Mouse (Mus musculus) limb, embryonic 14.5 days (tissue): ENCODE data around the gene Hoxc8. TPM values are rescaled to one million over a fixed set of nuclear protein-coding genes. Genes with fewer than 3 reads are reported as not detected.

Source experiments
- ATAC-seq: fragments of 200-750 bp; cut with Nextera tagmentation; 2 replicates; pipeline ENCODE4 v1.8.0; 2017; ENCODE audit warnings: low read depth, moderate number of reproducible peaks, moderate TSS enrichment; ENCODE audit not compliant: low FRiP score
- DNase-seq: peaks from one replicate; pipeline ENCODE4 v3.0.0-alpha.2; 2015; ENCODE audit warnings: low spot score
- H3K27ac ChIP-seq: fragments of 300-500 bp; sonication (generic); replicated peaks from 2 replicates; pipeline ENCODE4 v1.5.1; 2014; ENCODE audit warnings: low read depth, mild to moderate bottlenecking, low read length, moderate library complexity, mixed read lengths
- H3K27me3 ChIP-seq: fragments of 300-500 bp; sonication (generic); 2 replicates; pipeline ENCODE4 v1.6.1; 2014; ENCODE audit warnings: low read length, mixed read lengths; ENCODE audit not compliant: control insufficient read depth, insufficient read depth
- H3K36me3 ChIP-seq: fragments of 300-500 bp; sonication (generic); 2 replicates; pipeline ENCODE4 v1.6.1; 2014; ENCODE audit warnings: mild to moderate bottlenecking, low read length, moderate library complexity, mixed read lengths; ENCODE audit not compliant: control insufficient read depth, insufficient read depth
- H3K4me1 ChIP-seq: fragments of 300-500 bp; sonication (generic); 2 replicates; pipeline ENCODE4 v1.6.1; 2014; ENCODE audit warnings: antibody characterized with exemption, low read length, mixed read lengths; ENCODE audit not compliant: control insufficient read depth, insufficient read depth
- H3K4me2 ChIP-seq: fragments of 300-500 bp; sonication (generic); replicated peaks from 2 replicates; pipeline ENCODE4 v1.6.1; 2014; ENCODE audit warnings: low read depth, mild to moderate bottlenecking, low read length, moderate library complexity; ENCODE audit not compliant: severe bottlenecking
- H3K4me3 ChIP-seq: fragments of 300-500 bp; sonication (generic); replicated peaks from 2 replicates; pipeline ENCODE4 v1.5.1; 2014; ENCODE audit warnings: low read length
- H3K9ac ChIP-seq: fragments of 300-500 bp; sonication (generic); 2 replicates; pipeline ENCODE4 v1.6.1; 2014; ENCODE audit warnings: mild to moderate bottlenecking, low read depth, low read length, moderate library complexity; ENCODE audit not compliant: severe bottlenecking
- H3K9me3 ChIP-seq: fragments of 300-500 bp; sonication (generic); 2 replicates; pipeline ENCODE4 v1.6.1; 2016; ENCODE audit warnings: low read length; ENCODE audit not compliant: control insufficient read depth
- POLR2A ChIP-seq: fragments of 200-500 bp; IDR thresholded peaks from 2 replicates; pipeline ENCODE4 v1.8.0; 2012; ENCODE audit warnings: inconsistent platforms, mild to moderate bottlenecking, moderate library complexity, borderline replicate concordance; ENCODE audit not compliant: insufficient read depth, insufficient read length; ENCODE audit errors: extremely low read depth
- WGBS: fragments of 180-500 bp; shearing (Covaris S2); extraction: QIAGEN DNeasy Blood & Tissue Kit; methylation state at CpG from one replicate; pipeline ENCODE4 v1.1.7; 2014; 5-methylcytosine and 5-hydroxymethylcytosine counted together
- polyA plus RNA-seq, 2 experiments: library from polyadenylated mRNA; depleted of rRNA in 1 of 2; stranded (reverse) in 1 of 2; unstranded in 1 of 2; fragments of >200 nt; fragmentation: Nextera tagmentation in 1 of 2; extraction: Ambion mirVana in 1 of 2; gene quantifications; 2 replicates each; pipeline versions ENCODE4 v1.2.1 to v1.2.3; 2012 to 2014

The Hoxc8 gene
- polyA plus RNA-seq, 2 experiments: 1.9 to 3.9 TPM

GRCm38 (mm10) chr15:102999183-102999831, 8.9 kb downstream of the Hoxc8 start:
- no peak for TF ChIP-seq POLR2A
- Histone ChIP-seq H3K27me3 (peaks cover 95% of the 10 kb centered on the region), H3K9ac (peak overlapping the region; percentile 50), H3K36me3 (no peaks in the 10 kb centered on the region), H3K4me2 (peak overlapping the region; percentile 69), H3K4me1 (peaks cover 24% of the 10 kb centered on the region), H3K4me3 (peak overlapping the region; percentile 45), H3K9me3 (no peaks in the 10 kb centered on the region), H3K27ac (peak overlapping the region; percentile 67)
- ATAC-seq (peak; percentile 69), DNase-seq (peak; percentile 80)
- 1% methylated on average over 27 of the region's 33 CpGs for WGBS

DNA sequence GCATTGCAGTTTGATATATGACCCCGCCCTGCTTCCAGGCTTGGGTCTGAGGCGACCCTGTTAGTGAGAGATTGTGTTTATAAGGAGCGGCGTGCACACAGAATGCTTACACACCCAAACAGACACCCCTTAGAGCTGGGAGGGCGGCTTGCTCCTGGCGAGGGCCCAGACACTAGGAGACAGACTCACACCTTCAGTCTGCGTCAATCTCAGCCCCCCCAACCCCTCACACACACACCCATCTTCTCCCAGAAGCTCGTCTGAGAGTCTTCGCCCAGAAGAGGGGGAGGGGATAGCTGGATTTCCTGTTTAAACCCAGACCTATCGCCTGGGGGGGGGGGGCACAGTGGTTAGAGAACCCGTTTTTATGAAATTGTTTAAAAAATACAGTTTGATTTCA, 9.5 kb downstream of the Hoxc8 start:
- Histone ChIP-seq H3K27me3 (peaks cover 95% of the 10 kb centered on the region), H3K36me3 (no peaks in the 10 kb centered on the region), H3K4me3 (peak overlapping the region; percentile 45), H3K27ac (peak overlapping the region; percentile 56; the same call in 1 of the 2 replicates), H3K9me3 (no peaks in the 10 kb centered on the region), H3K9ac (no peak overlapping the region), H3K4me1 (peaks cover 24% of the 10 kb centered on the region), H3K4me2 (peak overlapping the region; percentile 69)
- ATAC-seq: 0 out of 2 replicates have a peak, but pooled peaks have one; percentile 5
- no peak for DNase-seq
- TF ChIP-seq POLR2A: no peak
- 1% methylated on average over 10 of the region's 11 CpGs for WGBS

- TF ChIP-seq POLR2A: no peak
- no peak for DNase-seq
These were observed 10.1 kb downstream of the Hoxc8 start for GRCm38 (mm10) chr15:103000501-103000901.

GRCm38 (mm10) chr15:103001370-103001769, 11.0 kb downstream of the Hoxc8 start:
- Histone ChIP-seq H3K27me3 (peaks cover 95% of the 10 kb centered on the region), H3K4me3 (no peak overlapping the region), H3K9ac (no peak overlapping the region), H3K27ac (no peak overlapping the region), H3K4me1 (peaks cover 24% of the 10 kb centered on the region), H3K36me3 (no peaks in the 10 kb centered on the region), H3K4me2 (peak overlapping the region; percentile 69; the same call in 1 of the 2 replicates), H3K9me3 (no peaks in the 10 kb centered on the region)
- WGBS: 50% methylated on average over 2 of the region's 2 CpGs
- no peak for TF ChIP-seq POLR2A
- ATAC-seq: no peak
- DNase-seq: no peak

More at GRCm38 (mm10) chr15:103000501-103000901, 10.1 kb downstream of the Hoxc8 start:
- Histone ChIP-seq H3K36me3 (no peaks in the 10 kb centered on the region), H3K4me3 (peak overlapping the region; percentile 45), H3K27ac (no peak overlapping the region), H3K9ac (peak overlapping the region; percentile 49), H3K4me1 (peaks cover 24% of the 10 kb centered on the region), H3K4me2 (peak overlapping the region; percentile 69), H3K9me3 (no peaks in the 10 kb centered on the region), H3K27me3 (peaks cover 95% of the 10 kb centered on the region)
- 3% methylated on average over 23 of the region's 24 CpGs for WGBS
- ATAC-seq: no peak

DNA sequence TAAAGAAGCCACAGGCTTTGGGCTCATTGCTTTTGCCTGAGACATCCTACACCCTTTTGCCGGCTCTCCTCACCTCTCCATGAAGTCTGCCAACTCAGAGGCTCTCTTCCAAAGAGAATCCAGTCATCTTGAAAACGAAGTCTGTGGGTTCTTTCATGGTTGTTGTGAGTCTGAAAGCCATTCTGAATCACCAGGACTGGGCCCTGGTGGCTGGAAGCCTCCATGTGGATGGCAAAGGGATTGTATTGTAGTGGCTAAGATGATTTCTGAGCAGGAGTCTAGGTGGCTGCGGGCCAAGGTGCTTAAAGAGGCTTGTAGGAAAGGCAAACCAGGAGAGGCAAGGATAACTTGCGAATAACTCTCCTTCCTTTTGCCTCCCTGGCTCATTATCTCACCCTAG, 11.7 kb downstream of the Hoxc8 start:
- Histone ChIP-seq H3K4me3 (no peak overlapping the region), H3K9ac (no peak overlapping the region), H3K27me3 (peaks cover 97% of the 10 kb centered on the region), H3K9me3 (no peaks in the 10 kb centered on the region), H3K4me1 (peaks cover 24% of the 10 kb centered on the region), H3K27ac (no peak overlapping the region), H3K36me3 (no peaks in the 10 kb centered on the region), H3K4me2 (no peak overlapping the region)
- 29% methylated on average over 4 of the region's 4 CpGs for WGBS
- ATAC-seq: no peak
- TF ChIP-seq POLR2A: no peak
- no peak for DNase-seq
